In genomic region chr11:94869866-94870265, GRCm38 (mm10) we compare ENCODE assay signal across 8 mouse cellular contexts.
DNase-seq lines count a peak whose midpoint lies in the region; ATAC-seq and TF ChIP-seq lines count a peak whose summit lies in the region.
"Not testable (repeated sequence)": the region's sequence is repeated elsewhere in the genome, so short reads cannot be mapped to it uniquely, and the experiment has no call there.

No protein-coding gene starts in this region.

- not testable (repeated sequence) for H3K9ac ChIP-seq in forebrain, postnatal 0 days; liver, embryonic 13.5 days; midbrain, embryonic 13.5 days (replicated peaks)

- TF ChIP-seq CTCF in forebrain, postnatal 0 days (IDR thresholded peaks at IDR 0.05; ENCODE audit: low read depth) = peak; percentile 51

- not testable (repeated sequence) for H3K4me3 ChIP-seq in forebrain, postnatal 0 days (ENCODE audit: low read depth, low read length); liver, embryonic 13.5 days (replicated peaks); midbrain, embryonic 13.5 days (replicated peaks)

- 31% methylated on average over 4 of the region's 4 CpGs for WGBS in forebrain, postnatal 0 days
- WGBS in liver, embryonic 13.5 days (ENCODE audit: insufficient replicate concordance) = 12% methylated on average over 4 of the region's 4 CpGs
- 24% methylated on average over 4 of the region's 4 CpGs for WGBS in midbrain, embryonic 13.5 days

- H3K27me3 ChIP-seq in forebrain, postnatal 0 days (ENCODE audit: insufficient read depth, low read length) = not testable (repeated sequence)
- H3K27me3 ChIP-seq in liver, embryonic 13.5 days = peaks cover 35% of the 10 kb centered on the region
- H3K27me3 ChIP-seq in midbrain, embryonic 13.5 days = peaks cover 38% of the 10 kb centered on the region

- peak; percentile 64 for ATAC-seq in common myeloid progenitor, adult 5-6 weeks (replicated peaks; ENCODE audit: low read depth, poor library complexity, severe bottlenecking)
- ATAC-seq in forebrain, postnatal 0 days = peak; percentile 40
- peak; percentile 42 to 46; a peak in 1 of 4 replicates for ATAC-seq in hematopoietic stem cell, adult 5-6 weeks (replicated peaks in 1 of 2; ENCODE audit: insufficient read depth in 1 of 2, low FRiP score in 2 of 2, low TSS enrichment in 1 of 2, low read depth in 1 of 2, poor library complexity in 2 of 2, severe bottlenecking in 2 of 2)
- ATAC-seq in liver, embryonic 13.5 days (ENCODE audit: low read depth) = peak; percentile 50; the same call in 1 of the 2 replicates
- ATAC-seq in midbrain, embryonic 13.5 days = peak; percentile 48; the same call in 1 of the 2 replicates

- H3K4me2 ChIP-seq in forebrain, postnatal 0 days (ENCODE audit: low read depth); liver, embryonic 13.5 days; midbrain, embryonic 13.5 days (replicated peaks): not testable (repeated sequence)

- not testable (repeated sequence) for H3K4me1 ChIP-seq in forebrain, postnatal 0 days (ENCODE audit: insufficient read depth); liver, embryonic 13.5 days (replicated peaks)
- peaks cover 11% of the 10 kb centered on the region; the same call in 1 of the 2 replicates for H3K4me1 ChIP-seq in midbrain, embryonic 13.5 days (replicated peaks)

- peak; percentile 88 for DNase-seq in NIH3T3 (ENCODE audit: low read depth)
- peak; percentile 15 for DNase-seq in forebrain, postnatal 0 days
- peak; percentile 46 for DNase-seq in kidney, postnatal 14 days
- not testable (repeated sequence) for DNase-seq in liver, embryonic 13.5 days
- peak; percentile 22 for DNase-seq in thymus, postnatal 25 days

- not testable (repeated sequence) for H3K9me3 ChIP-seq in forebrain, postnatal 0 days (ENCODE audit: low read length); liver, embryonic 13.5 days (replicated peaks); midbrain, embryonic 13.5 days

- not testable (repeated sequence) for H3K36me3 ChIP-seq in forebrain, postnatal 0 days (ENCODE audit: insufficient read depth); liver, embryonic 13.5 days; midbrain, embryonic 13.5 days

- H3K27ac ChIP-seq in forebrain, postnatal 0 days (ENCODE audit: low read depth, low read length); liver, embryonic 13.5 days; midbrain, embryonic 13.5 days: not testable (repeated sequence)
